Mouse (Mus musculus) right cerebral cortex, adult 18-20 months (tissue): ENCODE data around the gene Clpb.

Source experiments
- DNase-seq: peaks from one replicate; pipeline ENCODE4 v3.0.0; 2022; ENCODE audit warnings: mixed read lengths

Clpb gene

DNA sequence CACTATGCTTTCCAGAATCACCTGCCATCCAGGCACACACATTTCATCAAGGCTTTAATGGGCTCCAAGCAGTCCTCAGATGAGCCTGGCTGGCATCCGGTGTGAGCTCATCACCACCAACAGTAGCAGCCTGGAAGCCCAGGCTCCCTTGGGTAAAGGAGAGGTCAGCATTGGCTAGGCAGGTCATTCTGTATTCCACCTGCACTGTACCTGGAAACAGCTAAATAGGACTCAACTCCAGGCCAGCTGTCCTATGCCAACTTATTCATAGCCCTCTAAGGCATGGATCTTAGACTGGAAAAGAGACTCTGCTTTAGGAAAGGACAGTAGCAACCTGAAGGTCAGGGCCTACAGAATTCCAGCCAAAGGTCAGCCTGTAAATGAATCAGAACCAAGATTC is 68.7 kb downstream of the Clpb start:
- DNase-seq = no peak

DNA sequence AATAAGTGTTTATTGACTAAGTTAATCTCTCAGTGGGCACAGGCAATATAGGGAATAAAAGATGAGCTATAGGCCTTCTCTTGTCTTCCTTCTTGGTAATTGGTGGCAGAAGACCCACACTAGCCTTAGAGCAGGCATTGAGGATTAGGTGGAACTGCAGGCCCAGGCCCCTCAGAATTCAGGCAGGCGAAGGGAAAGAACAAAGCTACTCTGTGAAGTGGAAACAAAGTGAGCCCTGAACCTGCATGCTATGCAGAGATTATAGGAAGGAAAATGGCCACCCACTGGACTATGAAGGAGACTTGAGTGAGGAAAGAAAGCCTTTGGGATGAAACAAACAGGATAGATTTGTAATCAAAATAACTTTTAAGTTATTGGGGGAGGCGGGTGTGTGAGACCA is 69.6 kb downstream of the Clpb start:
- DNase-seq = no peak

DNA sequence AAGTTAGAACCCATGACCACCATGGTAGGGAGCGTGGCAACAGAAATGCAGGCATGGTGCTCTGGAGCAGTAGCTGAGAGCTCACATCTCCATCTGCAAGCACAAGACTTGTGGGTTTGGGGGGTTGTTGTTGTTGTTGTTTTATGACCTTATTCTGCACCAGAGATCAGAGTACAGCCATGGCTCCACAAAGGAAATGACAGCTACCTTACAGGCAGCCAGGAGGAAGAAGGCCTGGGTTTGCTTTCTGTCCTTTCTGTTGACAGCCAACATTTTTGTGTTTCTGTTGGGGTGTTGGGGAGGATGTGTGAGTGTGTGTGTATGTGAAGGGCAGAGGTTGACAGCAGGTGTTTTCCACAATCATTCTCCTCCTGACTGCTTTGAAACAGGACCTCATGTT is 71.9 kb downstream of the Clpb start:
- no peak for DNase-seq

GRCm38 (mm10) chr7:101737735-101738134 is 74.3 kb downstream of the Clpb start:
- DNase-seq = no peak

DNA sequence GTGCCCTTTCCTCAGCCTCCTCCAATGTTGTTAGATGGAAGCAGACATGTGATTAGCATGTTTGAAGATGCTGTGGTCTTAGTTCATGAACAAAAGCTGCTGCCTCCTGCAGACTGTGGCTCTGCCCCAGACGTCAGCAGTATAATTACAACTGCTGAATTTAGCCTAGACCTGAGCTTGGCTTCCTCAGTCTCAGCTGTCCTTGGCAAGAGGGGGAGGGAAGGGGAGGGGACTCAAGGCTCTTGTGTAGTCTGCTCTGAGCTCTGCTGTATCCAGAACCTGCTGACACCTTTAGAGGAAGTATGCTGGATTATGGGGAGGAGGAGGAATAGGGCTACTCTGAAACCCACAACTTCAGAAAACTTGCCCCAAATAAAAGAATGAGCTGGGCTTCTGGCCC is 76.2 kb downstream of the Clpb start:
- no peak for DNase-seq

GRCm38 (mm10) chr7:101743487-101743886 is 80.1 kb downstream of the Clpb start:
- no peak for DNase-seq

GRCm38 (mm10) chr7:101746559-101747334 is 83.3 kb downstream of the Clpb start:
- DNase-seq = no peak

- DNase-seq = no peak
Observed at GRCm38 (mm10) chr7:101750268-101750667, 86.8 kb downstream of the Clpb start.

GRCm38 (mm10) chr7:101752346-101752745 is 88.9 kb downstream of the Clpb start:
- DNase-seq = no peak

- DNase-seq = no peak
Observed at GRCm38 (mm10) chr7:101753492-101753891, 90.1 kb downstream of the Clpb start.

GRCm38 (mm10) chr7:101754416-101754815 is 91.0 kb downstream of the Clpb start:
- no peak for DNase-seq

GRCm38 (mm10) chr7:101755301-101755700 is 91.9 kb downstream of the Clpb start:
- no peak for DNase-seq

DNA sequence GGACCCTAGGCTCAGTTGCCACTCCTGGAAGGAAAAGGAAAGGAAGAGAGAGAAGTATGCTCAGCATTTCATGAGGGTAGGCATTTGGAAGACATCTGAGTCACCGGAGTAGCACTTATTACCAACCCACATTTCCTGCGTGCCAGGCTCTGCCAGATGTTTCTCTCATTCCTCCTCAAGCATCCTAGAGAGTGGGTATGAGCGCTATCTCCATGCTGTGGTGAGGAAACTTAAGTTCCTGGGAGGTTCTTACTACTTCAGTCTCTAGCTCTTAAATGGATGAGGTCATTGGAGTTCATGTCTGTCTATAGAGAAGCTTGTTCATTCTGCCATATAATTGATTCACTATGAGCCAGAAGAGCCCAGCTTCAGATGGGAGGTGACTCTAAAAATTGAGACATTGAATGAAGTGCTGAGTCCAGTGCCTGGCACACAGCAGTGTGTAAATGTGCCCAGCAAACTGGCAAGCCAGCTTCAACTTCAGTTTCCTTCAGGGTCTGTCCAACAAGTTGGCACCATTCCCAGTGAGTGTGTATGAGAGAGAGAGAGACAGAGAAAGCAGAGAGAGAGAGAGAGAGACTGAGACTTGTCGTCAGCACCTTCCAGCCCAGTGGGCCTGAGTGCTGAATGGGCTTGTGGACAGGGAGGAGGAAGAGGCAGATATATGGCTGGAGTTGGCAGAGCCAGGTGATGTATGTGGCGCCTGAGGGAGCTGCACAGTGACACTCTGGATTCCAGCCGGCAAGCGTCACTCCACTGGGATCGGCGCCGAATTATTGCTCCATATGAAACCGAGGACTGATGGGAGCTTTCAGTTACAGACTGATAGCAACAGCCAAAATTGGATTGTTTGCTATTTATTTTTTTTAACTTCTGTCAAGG is 98.7 kb downstream of the Clpb start:
- no peak for DNase-seq

GRCm38 (mm10) chr7:101767335-101767907 is 104.0 kb downstream of the Clpb start:
- DNase-seq = peak; percentile 63

GRCm38 (mm10) chr7:101770051-101770450 is 106.6 kb downstream of the Clpb start:
- DNase-seq = peak; percentile 62

DNA sequence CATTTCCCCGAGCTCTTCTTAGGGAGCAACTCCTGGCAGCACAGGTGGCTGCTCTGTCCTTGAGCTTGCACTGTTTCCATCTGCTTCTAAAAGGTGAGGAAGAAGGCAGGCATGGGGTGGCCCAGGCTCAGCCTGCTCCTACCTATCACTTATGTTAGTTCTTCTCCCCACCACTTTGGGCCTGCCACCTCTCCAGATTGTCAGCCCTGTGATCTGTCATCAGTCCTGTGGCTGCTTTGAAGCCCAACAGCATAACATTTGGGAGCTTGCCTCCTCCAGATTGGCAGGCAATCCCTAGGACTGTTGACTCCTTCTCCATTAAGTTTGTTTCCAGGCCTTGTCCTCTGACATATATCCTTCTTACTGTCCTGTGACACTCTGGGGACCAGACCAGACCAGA is 108.2 kb downstream of the Clpb start:
- DNase-seq = no peak

DNA sequence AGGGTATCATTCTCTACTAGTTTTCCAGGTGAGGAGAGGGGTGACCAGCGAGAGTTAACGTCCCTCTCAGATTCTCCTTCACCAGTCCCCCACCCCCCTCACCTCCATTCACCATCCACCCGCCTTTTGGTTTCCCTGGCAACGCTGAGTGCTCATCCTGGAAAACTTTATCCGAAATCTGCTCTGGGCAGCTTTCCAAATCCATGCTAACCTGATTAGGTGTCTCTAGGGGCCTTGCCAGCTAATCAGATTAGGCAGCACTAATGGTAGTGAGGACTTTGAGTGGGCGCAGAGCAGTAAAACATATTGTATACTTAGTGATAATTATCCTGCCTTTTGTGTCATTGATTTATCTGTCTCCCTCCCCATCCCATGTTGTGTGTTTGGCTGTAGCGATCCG is 109.3 kb downstream of the Clpb start:
- peak; percentile 39 for DNase-seq

- DNase-seq = no peak
Observed at GRCm38 (mm10) chr7:101777053-101777452, 113.6 kb downstream of the Clpb start.

- no peak for DNase-seq
Observed at GRCm38 (mm10) chr7:101817861-101818401, 154.5 kb downstream of the Clpb start, which contains the start of gene Phox2a. TSS of gene Phox2a (plus strand) at chr7:101818313.

DNA sequence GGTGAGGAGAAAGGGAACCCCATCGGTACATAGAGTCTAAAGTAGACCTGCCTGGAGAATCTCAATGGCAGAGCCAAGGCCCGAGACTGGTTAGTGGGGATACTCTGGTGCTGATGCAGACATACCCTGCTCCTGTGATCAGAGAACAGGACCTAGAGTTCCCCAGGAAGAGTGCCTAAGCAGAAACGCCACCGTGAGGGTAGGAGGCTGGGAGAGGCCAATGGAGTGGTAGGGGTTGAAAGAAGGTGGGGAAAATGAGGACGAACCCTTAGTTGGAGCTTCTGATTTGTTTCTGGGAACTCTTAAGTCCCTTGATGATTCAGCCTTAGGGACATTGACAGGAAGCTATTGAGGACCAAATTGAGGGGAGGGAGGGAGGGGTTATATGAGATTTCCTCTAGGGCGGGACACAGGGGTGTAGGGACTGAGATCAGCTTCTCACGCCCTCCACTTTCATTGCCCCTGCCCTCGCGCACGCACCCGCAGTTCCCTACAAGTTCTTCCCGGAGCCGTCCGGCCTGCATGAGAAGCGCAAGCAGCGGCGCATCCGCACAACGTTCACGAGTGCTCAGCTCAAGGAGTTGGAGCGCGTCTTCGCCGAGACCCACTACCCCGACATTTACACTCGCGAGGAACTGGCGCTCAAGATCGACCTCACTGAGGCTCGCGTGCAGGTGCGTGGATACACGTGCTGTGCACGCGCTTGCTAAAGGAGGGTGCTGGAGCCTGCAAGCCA is 157.0 kb downstream of the Clpb start:
- no peak for DNase-seq

- no peak for DNase-seq
Observed at GRCm38 (mm10) chr7:101821571-101822501, 158.4 kb downstream of the Clpb start.
